Comparison of ENCODE assay signal across 9 mouse cellular contexts in genomic region chrX:36551351-36551750, GRCm38 (mm10). TPM values are rescaled to one million over a fixed set of nuclear protein-coding genes. Genes with fewer than 3 reads are reported as not detected.
DNase-seq lines count a peak whose midpoint lies in the region; ATAC-seq and TF ChIP-seq lines count a peak whose summit lies in the region.
"Had no signal": no experiment of that assay in that cellular context is flagged by ENCODE, and none has a peak within 500 bp of the region (broad histone marks: within the 10 kb centered on the region; RNA-seq: fewer than 3 reads in every experiment).

No protein-coding gene starts in this region.

- no peaks in the 10 kb centered on the region for H3K36me3 ChIP-seq in limb, embryonic 12.5 days
- H3K36me3 ChIP-seq in limb, embryonic 10.5 days: no peaks in the 10 kb centered on the region
- H3K36me3 ChIP-seq in heart, embryonic 16.5 days (ENCODE audit: control insufficient read depth, insufficient read depth): no peaks in the 10 kb centered on the region

- peak overlapping the region; percentile 81 for H3K27ac ChIP-seq in limb, embryonic 12.5 days
- no peak overlapping the region; the same call in 1 of the 2 replicates for H3K27ac ChIP-seq in limb, embryonic 10.5 days
- H3K27ac ChIP-seq in heart, embryonic 16.5 days (ENCODE audit: low read length): peak overlapping the region; percentile 84
- peak overlapping the region; percentile 47 for H3K27ac ChIP-seq in olfactory bulb, adult 2 months (ENCODE audit: insufficient read depth, low read depth, low read length)

- peaks cover 5% of the 10 kb centered on the region; the same call in 1 of the 2 replicates for H3K4me1 ChIP-seq in limb, embryonic 12.5 days (replicated peaks)
- peaks cover 12% of the 10 kb centered on the region; the same call in 1 of the 2 replicates for H3K4me1 ChIP-seq in limb, embryonic 10.5 days
- 0 out of 2 replicates have a peak, but pooled peaks cover 3% of the 10 kb centered on the region for H3K4me1 ChIP-seq in heart, embryonic 16.5 days (ENCODE audit: control insufficient read depth, insufficient read depth, low read length)
- peaks cover 2% of the 10 kb centered on the region; the same call in 1 of the 2 replicates for H3K4me1 ChIP-seq in olfactory bulb, adult 2 months (ENCODE audit: control insufficient read depth, insufficient read depth, low read length)

- 33% methylated on average over 6 of the region's 6 CpGs for WGBS in limb, embryonic 12.5 days
- WGBS in limb, embryonic 10.5 days: 50% methylated on average over 6 of the region's 6 CpGs
- WGBS in heart, embryonic 16.5 days: 26% methylated on average over 6 of the region's 6 CpGs
- WGBS in olfactory bulb, adult 2 months: 17% methylated on average over 6 of the region's 6 CpGs

- no peak for ATAC-seq in limb, embryonic 12.5 days (ENCODE audit: insufficient number of reproducible peaks, insufficient read depth, low FRiP score, low TSS enrichment, low read depth)
- 0 out of 2 replicates have a peak, but pooled peaks have one; percentile 26 for ATAC-seq in heart, embryonic 16.5 days (replicated peaks; ENCODE audit: extremely low read depth, insufficient read depth, low FRiP score)

- no peak for TF ChIP-seq CTCF in olfactory bulb, adult 2 months (IDR thresholded peaks at IDR 0.05; ENCODE audit: insufficient read depth, low read depth, low read length)

- TF ChIP-seq POLR2A in olfactory bulb, adult 2 months (IDR thresholded peaks at IDR 0.05; ENCODE audit: insufficient read depth, low read depth, low read length): no peak

- H3K9me3 ChIP-seq in limb, embryonic 12.5 days: no peaks in the 10 kb centered on the region
- no peaks in the 10 kb centered on the region for H3K9me3 ChIP-seq in limb, embryonic 10.5 days (replicated peaks)
- no peaks in the 10 kb centered on the region for H3K9me3 ChIP-seq in heart, embryonic 16.5 days (replicated peaks; ENCODE audit: control insufficient read depth, low read length)

- no peak overlapping the region for H3K9ac ChIP-seq in limb, embryonic 12.5 days (replicated peaks)
- H3K9ac ChIP-seq in heart, embryonic 16.5 days (ENCODE audit: low read length): no peak overlapping the region; the same call in 1 of the 2 replicates

- no peak overlapping the region for H3K4me3 ChIP-seq in limb, embryonic 12.5 days (replicated peaks)
- H3K4me3 ChIP-seq in limb, embryonic 10.5 days: no peak overlapping the region
- no peak overlapping the region for H3K4me3 ChIP-seq in heart, embryonic 16.5 days (ENCODE audit: low read length)
- no peak overlapping the region for H3K4me3 ChIP-seq in olfactory bulb, adult 2 months (ENCODE audit: insufficient read depth, low read depth, low read length)

- DNase-seq in cerebellum, adult 9-11 months: peak; percentile 2
- no peak for DNase-seq in cerebellum, postnatal 14 days
- DNase-seq in limb, embryonic 10.5 days (ENCODE audit: low spot score): no peak
- no peak for DNase-seq in left cerebral cortex, adult 9 months (ENCODE audit: low spot score in 2 of 2)
- no peak for DNase-seq in embryo, embryonic 9.5 days (ENCODE audit: extremely low spot score)
- DNase-seq: B cell, adult 2 months had no signal

- no peaks in the 10 kb centered on the region for H3K27me3 ChIP-seq in limb, embryonic 12.5 days
- no peaks in the 10 kb centered on the region for H3K27me3 ChIP-seq in limb, embryonic 10.5 days (ENCODE audit: low read depth, poor library complexity, severe bottlenecking)
- H3K27me3 ChIP-seq in heart, embryonic 16.5 days (ENCODE audit: control insufficient read depth, insufficient read depth, low read length): no peaks in the 10 kb centered on the region

- peak overlapping the region; percentile 28; the same call in 1 of the 2 replicates for H3K4me2 ChIP-seq in limb, embryonic 12.5 days
- peak overlapping the region; percentile 25; the same call in 1 of the 2 replicates for H3K4me2 ChIP-seq in heart, embryonic 16.5 days (ENCODE audit: low read depth, low read length)

RNA-seq across cellular contexts. Expression of gene Pgrmc1, which starts 46.7 kb away (rescaled TPM):
- polyA plus RNA-seq in limb, embryonic 12.5 days (2016; fragmentation: Nextera tagmentation; extraction: Ambion mirVana): 326 and 341 TPM in 2 replicates
- 362 and 378 TPM in 2 replicates for polyA plus RNA-seq in limb, embryonic 10.5 days (2016; fragmentation: Nextera tagmentation; extraction: Ambion mirVana)
- polyA plus RNA-seq in heart, embryonic 16.5 days (2015; fragmentation: Nextera tagmentation; extraction: Ambion mirVana): 119 and 130 TPM in 2 replicates
- polyA plus RNA-seq in olfactory bulb, adult 2 months (2012; ENCODE audit: insufficient read depth, insufficient read length, low replicate concordance, missing spikeins): 165 TPM in 1 of 2 replicates, not detected in the other

RNA-seq across cellular contexts. Expression of gene Gm14569, which starts 59.7 kb away (rescaled TPM):
- polyA plus RNA-seq in limb, embryonic 12.5 days (2016; fragmentation: Nextera tagmentation; extraction: Ambion mirVana): not detected in 2 replicates
- polyA plus RNA-seq in limb, embryonic 10.5 days (2016; fragmentation: Nextera tagmentation; extraction: Ambion mirVana): not detected in 2 replicates
- polyA plus RNA-seq in heart, embryonic 16.5 days (2015; fragmentation: Nextera tagmentation; extraction: Ambion mirVana): not detected in 2 replicates
- polyA plus RNA-seq in olfactory bulb, adult 2 months (2012; ENCODE audit: insufficient read depth, insufficient read length, low replicate concordance, missing spikeins): not detected in 2 replicates
